ENCODE assay signal across 9 mouse cellular contexts in the genomic region with DNA sequence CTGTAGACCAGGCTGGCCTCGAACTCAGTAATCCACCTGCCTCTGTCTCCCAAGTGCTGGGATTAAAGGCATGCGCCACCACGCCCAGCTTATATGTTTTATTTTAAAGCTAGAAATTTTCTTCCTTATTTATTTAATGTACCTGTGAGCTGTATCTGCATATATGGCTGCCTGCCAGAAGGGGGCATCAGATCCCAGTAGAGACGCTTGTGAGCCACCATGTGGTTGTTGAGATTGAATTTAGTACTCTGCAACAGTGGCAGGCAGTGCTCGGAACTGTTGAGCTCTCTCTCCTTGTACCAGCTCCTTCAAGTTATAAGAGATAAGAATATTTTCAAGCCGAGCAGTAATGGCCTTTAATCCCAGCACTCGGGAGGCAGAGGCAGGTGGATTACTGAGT. TPM values are rescaled to one million over a fixed set of nuclear protein-coding genes. Genes with fewer than 3 reads are reported as not detected.
DNase-seq lines count a peak whose midpoint lies in the region; TF ChIP-seq lines count a peak whose summit lies in the region.
"Had no signal": no experiment of that assay in that cellular context is flagged by ENCODE, and none has a peak within 500 bp of the region (broad histone marks: within the 10 kb centered on the region; RNA-seq: fewer than 3 reads in every experiment).

No protein-coding gene starts in this region.

- H3K4me3 ChIP-seq in gastrocnemius, adult 2 months: no peak overlapping the region
- H3K4me3 ChIP-seq in thymus, adult 2 months (ENCODE audit: control insufficient read depth, insufficient read depth, low read length): no peak overlapping the region
- H3K4me3 ChIP-seq: forebrain, embryonic 13.5 days had no signal

- H3K27ac ChIP-seq in gastrocnemius, adult 2 months: no peak overlapping the region
- no peak overlapping the region for H3K27ac ChIP-seq in thymus, adult 2 months (ENCODE audit: control insufficient read depth, insufficient read depth, low read length)
- H3K27ac ChIP-seq: forebrain, embryonic 13.5 days had no signal

- TF ChIP-seq CTCF in gastrocnemius, adult 2 months (IDR thresholded peaks at IDR 0.05): peak; percentile 20; the same call in 1 of the 2 replicates
- no peak for TF ChIP-seq CTCF in thymus, adult 2 months (IDR thresholded peaks at IDR 0.05; ENCODE audit: borderline replicate concordance, control insufficient read depth, extremely low read depth, insufficient read depth, low read length, poor library complexity)

- intact Hi-C loops in gastrocnemius, adult 2 months (cut with DNase I): no loop called here
- intact Hi-C loops in gastrocnemius, postnatal 36 days (cut with DNase I): no loop called here

- H3K36me3 ChIP-seq in thymus, adult 2 months (ENCODE audit: control insufficient read depth, insufficient read depth, low read length): peaks cover 43% of the 10 kb centered on the region

- H3K27me3 ChIP-seq in thymus, adult 2 months (ENCODE audit: control insufficient read depth, insufficient read depth, low read length): no peaks in the 10 kb centered on the region
- H3K27me3 ChIP-seq: forebrain, embryonic 13.5 days had no signal

- WGBS in thymus, adult 2 months: 83% methylated on average over 7 of the region's 7 CpGs

- H3K4me1 ChIP-seq in thymus, adult 2 months (replicated peaks; ENCODE audit: control insufficient read depth, insufficient read depth, low read length): no peaks in the 10 kb centered on the region
- H3K4me1 ChIP-seq: forebrain, embryonic 13.5 days had no signal

- no peak for TF ChIP-seq POLR2A in thymus, adult 2 months (IDR thresholded peaks at IDR 0.05; ENCODE audit: control insufficient read depth, extremely low read depth, insufficient read depth, low read length, poor library complexity)

- no peak for DNase-seq in gastrocnemius, adult 2 months
- no peak for DNase-seq in gastrocnemius, postnatal 36 days
- peak; percentile 48 for DNase-seq in thymus, adult 2 months
- DNase-seq in thymus, adult 18-20 months: no peak
- peak; percentile 66 to 79 for DNase-seq in kidney, postnatal 36 days
- peak; percentile 67 for DNase-seq in thymus, postnatal 4 days
- no peak for DNase-seq in heart, adult 9 months (ENCODE audit: low spot score in 2 of 2)
- no peak for DNase-seq in gastrocnemius, postnatal 10 days

RNA-seq across cellular contexts. Expression of gene Cmtm6, which starts 20.6 kb away (rescaled TPM):
- total RNA-seq in gastrocnemius, adult 2 months (2021): 1 to 10 TPM; 7.3 to 7.9 TPM
- total RNA-seq in gastrocnemius, postnatal 36 days (2021): 1 to 10 TPM; 6.5 to 6.7 TPM
- polyA plus RNA-seq in thymus, adult 2 months (2012; rRNA removed): 72.4 and 76.2 TPM in 2 replicates
- total RNA-seq in gastrocnemius, postnatal 10 days (2021): 10 to 100 TPM; 15.9 to 18.8 TPM

RNA-seq across cellular contexts. Expression of gene Dync1li1, which starts 21.8 kb away (rescaled TPM):
- total RNA-seq in gastrocnemius, adult 2 months (2021): 10 to 100 TPM; 33.7 to 36.5 TPM
- total RNA-seq in gastrocnemius, postnatal 36 days (2021): 10 to 100 TPM; 31.0 to 38.0 TPM
- polyA plus RNA-seq in thymus, adult 2 months (2012; rRNA removed): 20.8 and 23.5 TPM in 2 replicates
- 10 to 100 TPM; 37.9 to 38.4 TPM for total RNA-seq in gastrocnemius, postnatal 10 days (2021)

Comparison
In these comparisons a context has a peak if more than half of its experiments do, and no peak if none do; other contexts are left out.
1. DNase-seq: peak in thymus, adult 2 months (single experiment), kidney, postnatal 36 days (2 of 2) and thymus, postnatal 4 days (single experiment); none in gastrocnemius, adult 2 months (single experiment), gastrocnemius, postnatal 36 days (0 of 2), thymus, adult 18-20 months (0 of 2), heart, adult 9 months (0 of 2) and gastrocnemius, postnatal 10 days (single experiment).